Mouse (Mus musculus) hindbrain, embryonic 10.5 days (tissue): ENCODE data around the gene Arhgef3. TPM values are rescaled to one million over a fixed set of nuclear protein-coding genes. Genes with fewer than 3 reads are reported as not detected.
"Not testable (repeated sequence)": the region's sequence is repeated elsewhere in the genome, so short reads cannot be mapped to it uniquely, and the experiment has no call there.

Experiments used
- DNase-seq: peaks from one replicate; pipeline ENCODE4 v3.0.0-alpha.2; 2017; ENCODE audit warnings: low spot score
- H3K27ac ChIP-seq: fragments of 300-500 bp; sonication (generic); 2 replicates; pipeline ENCODE4 v1.5.1; 2016; ENCODE audit warnings: mild to moderate bottlenecking, moderate library complexity
- H3K27me3 ChIP-seq: fragments of 300-500 bp; sonication (generic); 2 replicates; pipeline ENCODE4 v1.6.1; 2016; ENCODE audit warnings: mild to moderate bottlenecking; ENCODE audit not compliant: poor library complexity, insufficient read depth, severe bottlenecking
- H3K36me3 ChIP-seq: fragments of 300-500 bp; sonication (generic); 2 replicates; pipeline ENCODE4 v1.6.1; 2016; ENCODE audit warnings: mild to moderate bottlenecking, moderate library complexity
- H3K4me1 ChIP-seq: fragments of 300-500 bp; sonication (generic); replicated peaks from 2 replicates; pipeline ENCODE4 v1.6.1; 2016; ENCODE audit warnings: mild to moderate bottlenecking
- H3K4me3 ChIP-seq: fragments of 300-500 bp; sonication (generic); 2 replicates; pipeline ENCODE4 v1.5.1; 2016; ENCODE audit warnings: mild to moderate bottlenecking, moderate library complexity
- H3K9me3 ChIP-seq: fragments of 300-500 bp; sonication (generic); 2 replicates; pipeline ENCODE4 v1.6.1; 2016; ENCODE audit warnings: mild to moderate bottlenecking, moderate library complexity
- WGBS: fragments of 180-500 bp; shearing (Covaris S2); methylation state at CpG from one replicate; pipeline ENCODE4 v1.1.7; 2016; 5-methylcytosine and 5-hydroxymethylcytosine counted together
- polyA plus RNA-seq: library from polyadenylated mRNA; unstranded; fragments of >200 nt; fragmentation: Nextera tagmentation; extraction: Ambion mirVana; gene quantifications from 2 replicates; pipeline ENCODE4 v1.2.1, GENCODE M21; 2016

Gene Arhgef3
- polyA plus RNA-seq, 1 experiment from 2014 or later = 3.6 TPM

- not testable (repeated sequence) for H3K36me3 ChIP-seq, H3K27me3 ChIP-seq, H3K4me1 ChIP-seq, H3K9me3 ChIP-seq, H3K4me3 ChIP-seq, DNase-seq, H3K27ac ChIP-seq
- 93% methylated on average over 10 of the region's 10 CpGs for WGBS
Observed at GRCm38 (mm10) chr14:27246948-27247347, 132.2 kb downstream of the Arhgef3 start.

- no peaks in the 10 kb centered on the region for H3K36me3 ChIP-seq
- no peak overlapping the region for H3K27ac ChIP-seq
- H3K27me3 ChIP-seq = no peaks in the 10 kb centered on the region
- DNase-seq = no peak
- no peaks in the 10 kb centered on the region for H3K9me3 ChIP-seq
- no peaks in the 10 kb centered on the region for H3K4me1 ChIP-seq
- H3K4me3 ChIP-seq = no peak overlapping the region
- 96% methylated on average over 1 of the region's 1 CpGs for WGBS
Observed at GRCm38 (mm10) chr14:27249121-27249520, 134.4 kb downstream of the Arhgef3 start.

GRCm38 (mm10) chr14:27250281-27250789 lies 135.6 kb downstream of the Arhgef3 start:
- no peak for DNase-seq
- 87% methylated on average over 7 of the region's 7 CpGs for WGBS
- Histone ChIP-seq H3K4me3 (no peak overlapping the region), H3K4me1 (no peaks in the 10 kb centered on the region), H3K27ac (no peak overlapping the region), H3K36me3 (no peaks in the 10 kb centered on the region), H3K27me3 (no peaks in the 10 kb centered on the region), H3K9me3 (no peaks in the 10 kb centered on the region)

DNA sequence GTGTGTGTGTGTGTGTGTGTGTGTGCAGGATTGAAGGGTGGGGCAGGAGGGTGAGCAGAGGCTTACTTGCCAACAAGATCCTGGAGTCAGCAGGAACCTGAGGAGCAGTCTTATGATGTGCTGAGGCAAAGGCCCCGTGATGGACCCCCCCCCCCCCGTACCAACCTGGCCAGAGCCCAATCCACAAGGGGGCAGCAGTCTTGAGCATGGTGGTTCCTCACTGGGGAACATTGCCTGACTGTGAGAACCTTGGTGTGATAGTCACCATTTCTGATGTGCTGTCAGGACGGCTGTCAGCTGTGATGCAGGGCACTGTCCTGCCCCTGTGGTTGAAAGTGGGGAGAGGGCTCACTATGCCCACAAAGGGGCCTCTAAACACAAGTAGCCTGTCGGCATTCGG lies 138.7 kb downstream of the Arhgef3 start:
- no peak for DNase-seq
- H3K27me3 ChIP-seq = no peaks in the 10 kb centered on the region
- WGBS = 87% methylated on average over 5 of the region's 5 CpGs
- H3K27ac ChIP-seq = no peak overlapping the region
- H3K9me3 ChIP-seq = no peaks in the 10 kb centered on the region
- H3K4me3 ChIP-seq = no peak overlapping the region
- no peaks in the 10 kb centered on the region for H3K36me3 ChIP-seq
- H3K4me1 ChIP-seq = no peaks in the 10 kb centered on the region

DNA sequence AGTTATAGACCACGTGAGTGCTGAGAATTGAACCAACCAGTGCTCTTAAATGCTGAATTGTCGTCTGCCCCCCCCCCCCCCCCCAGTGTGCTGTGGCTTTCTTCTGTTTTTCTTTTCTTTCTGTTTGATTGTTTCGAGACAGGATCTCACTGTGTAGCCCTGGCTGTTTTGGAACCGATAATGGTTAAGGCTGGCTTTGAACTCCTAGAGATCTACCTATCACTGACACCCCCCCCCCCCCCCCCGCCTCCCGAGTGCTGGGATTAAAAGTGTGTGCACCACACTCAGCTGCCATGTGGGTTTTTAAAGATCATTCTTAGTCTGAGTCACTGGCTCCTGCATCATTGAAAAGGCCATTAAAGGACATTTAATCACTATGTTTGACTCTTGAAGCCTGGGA lies 147.7 kb downstream of the Arhgef3 start:
- H3K4me1 ChIP-seq = no peaks in the 10 kb centered on the region
- H3K27ac ChIP-seq = no peak overlapping the region
- no peak for DNase-seq
- no peaks in the 10 kb centered on the region for H3K9me3 ChIP-seq
- no peaks in the 10 kb centered on the region for H3K36me3 ChIP-seq
- H3K4me3 ChIP-seq = no peak overlapping the region
- no peaks in the 10 kb centered on the region for H3K27me3 ChIP-seq
- 81% methylated on average over 6 of the region's 6 CpGs for WGBS

DNA sequence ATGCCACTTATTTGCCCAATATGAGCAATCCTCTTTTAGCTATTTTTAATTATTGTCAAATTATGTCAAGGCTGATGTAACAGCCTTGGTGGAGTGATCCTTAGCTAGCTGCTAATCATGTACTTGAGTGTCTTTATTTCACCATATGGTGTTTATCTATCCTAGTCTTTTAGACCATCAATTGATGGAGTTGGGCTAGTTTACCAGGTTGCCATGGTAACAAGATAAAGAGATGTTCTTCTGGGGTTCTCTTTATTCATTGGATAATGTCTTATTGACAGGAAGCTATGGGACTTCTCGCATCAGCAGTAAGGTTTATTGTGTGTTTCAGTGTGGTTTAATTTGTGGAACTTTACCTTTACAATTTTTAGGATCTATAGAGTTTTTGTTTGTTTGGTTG lies 151.9 kb downstream of the Arhgef3 start:
- Histone ChIP-seq H3K4me1 (peaks cover 5% of the 10 kb centered on the region), H3K27me3 (no peaks in the 10 kb centered on the region), H3K4me3 (no peak overlapping the region), H3K9me3 (no peaks in the 10 kb centered on the region), H3K36me3 (no peaks in the 10 kb centered on the region), H3K27ac (no peak overlapping the region)
- DNase-seq = no peak
- 64% methylated on average over 1 of the region's 1 CpGs for WGBS

GRCm38 (mm10) chr14:27268137-27268536 lies 153.4 kb downstream of the Arhgef3 start:
- Histone ChIP-seq H3K27me3 (no peaks in the 10 kb centered on the region), H3K36me3 (no peaks in the 10 kb centered on the region), H3K9me3 (no peaks in the 10 kb centered on the region), H3K4me1 (peaks cover 18% of the 10 kb centered on the region), H3K4me3 (no peak overlapping the region), H3K27ac (no peak overlapping the region)
- WGBS = 70% methylated on average over 5 of the region's 5 CpGs
- no peak for DNase-seq

DNA sequence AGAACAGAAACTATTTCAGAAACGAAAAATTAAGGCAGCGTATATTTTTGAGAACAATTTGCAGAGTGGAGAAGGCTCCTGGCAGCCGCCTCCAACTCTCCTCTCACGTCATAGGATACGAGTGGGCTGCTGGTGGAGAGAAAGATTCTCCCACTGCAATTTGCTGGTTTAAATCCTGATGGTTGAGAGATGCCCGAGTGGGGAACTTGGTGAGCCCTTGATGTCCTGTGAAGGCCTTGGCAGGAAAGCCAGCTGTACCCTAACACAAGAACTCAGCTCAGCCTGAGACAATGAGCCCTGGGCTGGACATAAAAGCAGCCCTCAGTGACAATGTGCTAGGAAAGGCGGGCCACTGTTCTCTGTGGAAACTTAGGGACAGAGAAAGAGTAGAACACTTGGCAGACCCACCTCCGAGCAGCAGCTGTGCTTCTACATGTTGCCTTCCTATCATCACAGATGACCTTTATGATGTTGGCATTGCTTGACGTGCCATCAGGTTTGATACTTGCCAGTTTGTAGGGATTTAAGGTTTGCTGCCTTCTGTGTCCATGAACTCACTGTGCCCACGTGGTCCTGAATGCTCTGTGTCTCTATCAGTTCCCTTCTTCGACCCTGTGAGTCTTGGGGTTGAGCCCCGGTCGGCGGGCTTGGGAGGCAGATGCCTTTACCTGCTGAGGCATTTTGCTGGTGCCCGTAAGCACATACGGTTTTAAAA lies 154.4 kb downstream of the Arhgef3 start:
- 89% methylated on average over 16 of the region's 16 CpGs for WGBS
- no peak overlapping the region for H3K4me3 ChIP-seq

DNA sequence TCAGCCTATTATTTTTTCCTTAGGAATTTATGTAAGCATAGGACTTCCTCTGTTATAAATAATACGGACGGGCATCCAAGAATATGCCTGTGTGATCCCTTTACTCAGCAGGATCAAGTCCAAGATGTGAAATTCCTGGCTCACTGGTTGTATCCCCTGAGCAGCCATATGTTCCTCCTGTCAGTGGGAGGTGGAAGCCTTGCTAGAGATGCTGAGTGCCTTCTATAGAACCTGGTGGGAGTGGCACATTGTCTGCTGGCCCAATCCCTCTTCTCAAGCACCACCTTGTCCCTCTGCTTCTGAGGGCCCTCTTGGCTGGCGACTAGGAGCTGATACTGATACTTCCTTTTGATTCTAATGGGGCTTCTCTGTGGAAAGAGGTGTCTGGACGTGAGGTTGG lies 155.1 kb downstream of the Arhgef3 start:
- no peaks in the 10 kb centered on the region for H3K27me3 ChIP-seq
- WGBS = 76% methylated on average over 4 of the region's 4 CpGs
- H3K27ac ChIP-seq = no peak overlapping the region
- H3K36me3 ChIP-seq = no peaks in the 10 kb centered on the region
- no peaks in the 10 kb centered on the region for H3K9me3 ChIP-seq
- H3K4me3 ChIP-seq = no peak overlapping the region
- no peak for DNase-seq
- H3K4me1 ChIP-seq = peaks cover 18% of the 10 kb centered on the region

More for the DNA sequence above, 154.4 kb downstream of the Arhgef3 start:
- Histone ChIP-seq H3K36me3 (no peaks in the 10 kb centered on the region), H3K27ac (no peak overlapping the region), H3K9me3 (no peaks in the 10 kb centered on the region), H3K27me3 (no peaks in the 10 kb centered on the region), H3K4me1 (peaks cover 18% of the 10 kb centered on the region)
- DNase-seq = no peak

DNA sequence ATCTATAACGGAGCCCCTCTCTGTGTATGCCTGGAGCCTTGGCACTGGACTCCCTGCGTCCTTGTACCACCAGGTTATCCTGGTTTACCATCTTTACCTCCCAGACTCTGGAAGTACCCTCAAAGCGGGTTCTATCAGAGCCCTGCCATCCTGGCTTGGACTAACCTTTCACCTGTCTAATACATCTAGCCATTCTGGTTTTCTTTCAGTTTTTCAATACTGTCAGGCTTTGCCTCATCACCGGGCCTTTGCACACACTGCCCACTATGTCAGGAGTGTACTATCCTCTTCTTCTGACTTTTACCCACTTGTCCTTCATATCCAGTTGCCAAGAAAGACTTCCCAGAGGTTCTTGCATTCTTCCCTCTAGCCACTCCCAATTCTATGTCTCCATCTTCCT lies 155.8 kb downstream of the Arhgef3 start:
- Histone ChIP-seq H3K4me1 (peaks cover 18% of the 10 kb centered on the region), H3K4me3 (no peak overlapping the region), H3K36me3 (no peaks in the 10 kb centered on the region), H3K27me3 (no peaks in the 10 kb centered on the region), H3K27ac (no peak overlapping the region), H3K9me3 (no peaks in the 10 kb centered on the region)
- DNase-seq = no peak
- 93% methylated on average over 4 of the region's 4 CpGs for WGBS

DNA sequence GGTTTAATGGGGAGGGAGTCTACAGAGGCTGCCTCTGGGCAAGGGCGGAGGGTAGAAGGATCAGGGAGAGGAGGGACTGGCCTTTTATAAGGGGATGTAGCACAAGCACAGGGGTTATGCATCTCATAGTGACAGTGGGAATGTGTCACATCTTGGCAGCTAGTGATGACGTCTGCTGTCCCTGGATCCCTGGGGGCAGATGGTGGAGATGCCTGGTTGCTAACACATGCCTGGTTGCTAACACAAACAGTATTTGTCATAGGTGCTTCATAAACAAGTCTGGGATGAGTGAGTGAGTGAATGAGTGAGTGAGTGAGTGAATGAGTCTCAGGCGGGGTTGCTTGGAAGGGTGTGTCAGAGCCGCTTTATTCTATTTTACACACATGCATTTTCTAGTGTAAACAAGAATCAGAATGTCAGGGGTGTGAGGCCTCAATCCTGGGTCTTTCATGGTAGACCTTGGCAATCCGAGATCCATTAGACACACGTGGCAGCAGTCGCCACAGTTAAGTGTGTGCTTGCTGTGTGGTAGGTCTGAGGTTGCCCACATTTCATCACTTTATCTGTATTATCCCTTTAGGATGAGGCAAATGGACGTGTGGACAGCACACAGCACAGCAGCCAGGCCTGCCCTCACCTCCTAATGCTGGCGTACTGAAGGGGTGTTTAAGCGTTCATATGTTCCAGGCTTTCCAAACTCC lies 156.8 kb downstream of the Arhgef3 start:
- no peaks in the 10 kb centered on the region for H3K9me3 ChIP-seq
- no peak overlapping the region for H3K4me3 ChIP-seq
- no peaks in the 10 kb centered on the region for H3K36me3 ChIP-seq
- WGBS = 75% methylated on average over 10 of the region's 10 CpGs
- H3K27ac ChIP-seq = 0 out of 2 replicates have a peak overlapping the region, but pooled peaks have one; percentile 53
- H3K27me3 ChIP-seq = no peaks in the 10 kb centered on the region
- peaks cover 18% of the 10 kb centered on the region for H3K4me1 ChIP-seq
- DNase-seq = no peak

DNA sequence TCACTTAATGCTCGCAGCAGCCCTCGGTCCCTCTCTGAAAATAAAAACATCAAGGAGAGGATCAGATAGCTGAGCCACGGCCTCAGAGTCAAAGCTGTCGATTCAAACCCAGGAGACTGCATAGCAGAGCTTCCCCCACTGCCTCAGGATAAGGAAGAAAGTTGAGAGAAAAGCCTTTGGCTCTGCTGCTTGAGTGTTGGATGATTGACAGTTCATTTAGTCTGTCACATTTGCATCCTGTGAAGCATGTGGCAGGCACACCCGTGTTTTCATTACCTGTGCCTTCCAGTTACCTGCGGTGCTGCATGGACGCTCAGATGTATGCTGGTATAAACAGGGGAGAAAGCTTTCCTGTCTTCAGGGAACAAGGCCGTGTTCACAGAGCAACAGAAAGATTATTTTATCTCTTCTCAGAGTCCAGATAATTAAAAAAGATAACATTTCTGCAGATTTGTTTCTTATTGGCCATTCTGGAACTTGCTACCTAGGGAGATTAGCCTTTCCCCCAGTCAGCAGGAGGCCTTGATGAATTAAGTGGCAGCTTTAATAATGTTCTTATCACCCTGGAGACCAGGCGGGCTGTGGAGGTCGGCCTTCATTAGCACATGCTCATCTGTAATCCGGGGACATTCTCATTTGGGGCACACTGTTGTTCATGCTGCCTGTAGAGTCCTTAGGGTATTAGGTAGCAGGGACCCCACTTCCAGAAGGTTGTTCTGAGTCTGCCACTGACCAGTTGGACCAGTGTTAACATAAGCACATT lies 157.6 kb downstream of the Arhgef3 start:
- Histone ChIP-seq H3K27ac (0 out of 2 replicates have a peak overlapping the region, but pooled peaks have one; percentile 53), H3K27me3 (no peaks in the 10 kb centered on the region), H3K4me3 (no peak overlapping the region), H3K9me3 (no peaks in the 10 kb centered on the region), H3K4me1 (peaks cover 18% of the 10 kb centered on the region), H3K36me3 (no peaks in the 10 kb centered on the region)
- DNase-seq = no peak
- 42% methylated on average over 11 of the region's 11 CpGs for WGBS

GRCm38 (mm10) chr14:27272835-27273138 lies 158.1 kb downstream of the Arhgef3 start:
- Histone ChIP-seq H3K27me3 (no peaks in the 10 kb centered on the region), H3K36me3 (no peaks in the 10 kb centered on the region), H3K4me1 (peaks cover 18% of the 10 kb centered on the region), H3K27ac (no peak overlapping the region), H3K9me3 (no peaks in the 10 kb centered on the region), H3K4me3 (no peak overlapping the region)
- DNase-seq = no peak
- 64% methylated on average over 2 of the region's 2 CpGs for WGBS
